31 mouse cellular contexts compared by ENCODE assay signal in genomic region chr1:154116188-154116710, GRCm38 (mm10).
A peak's percentile ranks its signal among the peaks of the same experiment; 100 is the strongest.
DNase-seq lines count a peak whose midpoint lies in the region; ATAC-seq and TF ChIP-seq lines count a peak whose summit lies in the region.
"Had no signal": no experiment of that assay in that cellular context is flagged by ENCODE, and none has a peak within 500 bp of the region (broad histone marks: within the 10 kb centered on the region; RNA-seq: fewer than 3 reads in every experiment).

No protein-coding gene starts in this region.

- TF ChIP-seq CTCF in stomach, postnatal 0 days (IDR thresholded peaks at IDR 0.05; ENCODE audit: low read depth): peak; percentile 29; the same call in 1 of the 2 replicates

- WGBS in heart, embryonic 10.5 days: 77% methylated on average over 7 of the region's 7 CpGs
- WGBS in midbrain, embryonic 11.5 days: 86% methylated on average over 7 of the region's 7 CpGs
- WGBS in midbrain, embryonic 16.5 days: 87% methylated on average over 7 of the region's 7 CpGs
- 53% methylated on average over 7 of the region's 7 CpGs for WGBS in stomach, postnatal 0 days
- 88% methylated on average over 7 of the region's 7 CpGs for WGBS in neural tube, embryonic 15.5 days

- H3K9ac ChIP-seq in midbrain, embryonic 11.5 days (ENCODE audit: low read length): no peak overlapping the region
- no peak overlapping the region for H3K9ac ChIP-seq in midbrain, embryonic 16.5 days (ENCODE audit: low read depth, low read length)
- no peak overlapping the region for H3K9ac ChIP-seq in ES-E14 (ENCODE audit: insufficient read depth, low read depth, low read length, poor library complexity, severe bottlenecking)
- no peak overlapping the region for H3K9ac ChIP-seq in stomach, postnatal 0 days (ENCODE audit: low read length)
- H3K9ac ChIP-seq in neural tube, embryonic 15.5 days (replicated peaks): no peak overlapping the region
- H3K9ac ChIP-seq: embryonic facial prominence, embryonic 15.5 days; forebrain, embryonic 12.5 days; forebrain, postnatal 0 days; heart, embryonic 12.5 days; hindbrain, embryonic 14.5 days; limb, embryonic 12.5 days; lung, embryonic 15.5 days; midbrain, embryonic 12.5 days; neural tube, embryonic 13.5 days had no signal

- 0 out of 2 replicates have a peak, but pooled peaks cover 6% of the 10 kb centered on the region for H3K27me3 ChIP-seq in heart, embryonic 10.5 days (ENCODE audit: insufficient read depth, poor library complexity, severe bottlenecking)
- no peaks in the 10 kb centered on the region for H3K27me3 ChIP-seq in midbrain, embryonic 11.5 days (ENCODE audit: control insufficient read depth, insufficient read depth, low read length)
- no peaks in the 10 kb centered on the region for H3K27me3 ChIP-seq in midbrain, embryonic 16.5 days (ENCODE audit: control insufficient read depth, insufficient read depth, low read depth, low read length)
- no peaks in the 10 kb centered on the region for H3K27me3 ChIP-seq in stomach, postnatal 0 days (ENCODE audit: control insufficient read depth, insufficient read depth, low read length)
- H3K27me3 ChIP-seq in neural tube, embryonic 15.5 days (replicated peaks): no peaks in the 10 kb centered on the region
- H3K27me3 ChIP-seq: embryonic facial prominence, embryonic 15.5 days; forebrain, embryonic 12.5 days; heart, embryonic 12.5 days; limb, embryonic 12.5 days; lung, embryonic 15.5 days; neural tube, embryonic 13.5 days had no signal

- H3K36me3 ChIP-seq in heart, embryonic 10.5 days: no peaks in the 10 kb centered on the region
- no peaks in the 10 kb centered on the region for H3K36me3 ChIP-seq in midbrain, embryonic 11.5 days (ENCODE audit: control insufficient read depth, insufficient read depth, low read length)
- H3K36me3 ChIP-seq in midbrain, embryonic 16.5 days (ENCODE audit: control insufficient read depth, insufficient read depth, low read length): no peaks in the 10 kb centered on the region
- no peaks in the 10 kb centered on the region for H3K36me3 ChIP-seq in ES-E14 (ENCODE audit: control insufficient read depth, insufficient read depth, low read length, poor library complexity, severe bottlenecking)
- no peaks in the 10 kb centered on the region for H3K36me3 ChIP-seq in stomach, postnatal 0 days (ENCODE audit: control insufficient read depth, insufficient read depth, low read length)
- no peaks in the 10 kb centered on the region for H3K36me3 ChIP-seq in neural tube, embryonic 15.5 days
- H3K36me3 ChIP-seq: embryonic facial prominence, embryonic 10.5 days; embryonic facial prominence, embryonic 15.5 days; forebrain, embryonic 12.5 days; G1E; heart, embryonic 12.5 days; limb, embryonic 12.5 days; lung, embryonic 15.5 days; midbrain, embryonic 12.5 days; neural tube, embryonic 13.5 days had no signal

- peak; percentile 89 for DNase-seq in heart, adult 11 months
- no peak for DNase-seq in heart, embryonic 10.5 days (ENCODE audit: low spot score)
- DNase-seq in midbrain, embryonic 11.5 days (ENCODE audit: low spot score, missing footprints): peak; percentile 39
- no peak for DNase-seq in ES-E14 (ENCODE audit: low read depth, low spot score)
- peak; percentile 30 for DNase-seq in stomach, postnatal 0 days (ENCODE audit: low spot score)
- DNase-seq: adrenal gland, postnatal 36 days; cerebellum, adult 2 months; cerebellum, postnatal 14 days; forebrain, postnatal 0 days; gastrocnemius, postnatal 14 days; kidney, adult 2 months; kidney, postnatal 4 days; layer of hippocampus, adult 9-11 months; lung, postnatal 36 days; retina, postnatal 1 day; right cerebral cortex, postnatal 14 days; thymus, adult 2 months; thymus, postnatal 36 days had no signal

- H3K27ac ChIP-seq in heart, embryonic 10.5 days: no peak overlapping the region
- H3K27ac ChIP-seq in midbrain, embryonic 11.5 days (ENCODE audit: low read depth, low read length): no peak overlapping the region
- H3K27ac ChIP-seq in midbrain, embryonic 16.5 days (ENCODE audit: low read length): no peak overlapping the region
- H3K27ac ChIP-seq in ES-E14 (ENCODE audit: insufficient read depth, low read depth, low read length, poor library complexity, severe bottlenecking): no peak overlapping the region
- peak overlapping the region; percentile 96 for H3K27ac ChIP-seq in stomach, postnatal 0 days (replicated peaks)
- H3K27ac ChIP-seq in neural tube, embryonic 15.5 days (replicated peaks): no peak overlapping the region
- H3K27ac ChIP-seq: embryonic facial prominence, embryonic 10.5 days; forebrain, embryonic 12.5 days; hindbrain, embryonic 14.5 days; limb, embryonic 12.5 days; lung, embryonic 15.5 days; midbrain, embryonic 12.5 days; neural tube, embryonic 13.5 days had no signal

- H3K4me2 ChIP-seq in midbrain, embryonic 11.5 days: no peak overlapping the region
- no peak overlapping the region for H3K4me2 ChIP-seq in midbrain, embryonic 16.5 days (ENCODE audit: low read length)
- H3K4me2 ChIP-seq in stomach, postnatal 0 days (replicated peaks; ENCODE audit: low read depth): no peak overlapping the region
- H3K4me2 ChIP-seq in neural tube, embryonic 15.5 days: no peak overlapping the region
- H3K4me2 ChIP-seq: forebrain, embryonic 12.5 days; heart, embryonic 12.5 days; hindbrain, embryonic 14.5 days; limb, embryonic 12.5 days; lung, embryonic 15.5 days; midbrain, embryonic 12.5 days; neural tube, embryonic 13.5 days had no signal

- no peak overlapping the region for H3K4me3 ChIP-seq in heart, embryonic 10.5 days
- no peak overlapping the region for H3K4me3 ChIP-seq in midbrain, embryonic 11.5 days (ENCODE audit: low read depth, low read length)
- no peak overlapping the region for H3K4me3 ChIP-seq in midbrain, embryonic 16.5 days (ENCODE audit: low read depth, low read length)
- no peak overlapping the region for H3K4me3 ChIP-seq in ES-E14 (ENCODE audit: insufficient read depth in 1 of 2, low read depth in 1 of 2, low read length in 2 of 2, poor library complexity in 1 of 2, severe bottlenecking in 1 of 2)
- no peak overlapping the region for H3K4me3 ChIP-seq in stomach, postnatal 0 days (ENCODE audit: low read depth, low read length)
- H3K4me3 ChIP-seq in neural tube, embryonic 15.5 days (replicated peaks): no peak overlapping the region
- H3K4me3 ChIP-seq: embryonic facial prominence, embryonic 10.5 days; embryonic facial prominence, embryonic 15.5 days; forebrain, embryonic 12.5 days; heart, embryonic 12.5 days; limb, embryonic 12.5 days; lung, embryonic 15.5 days; midbrain, embryonic 12.5 days; neural tube, embryonic 13.5 days had no signal

- in situ Hi-C loops in ES-E14 (cut with MboI; ENCODE audit: low sequenced_read_pairs in 2 of 2, unreplicated experiment in 2 of 2): loop anchor here in 1 of 2 experiments (10.0 kb wide), 1 partner anchor 221 kb away; the partner anchor contains the start of genes Glul and Teddm1a

- H3K9me3 ChIP-seq in heart, embryonic 10.5 days: no peaks in the 10 kb centered on the region
- H3K9me3 ChIP-seq in midbrain, embryonic 11.5 days (ENCODE audit: control insufficient read depth, low read length): no peaks in the 10 kb centered on the region
- no peaks in the 10 kb centered on the region for H3K9me3 ChIP-seq in midbrain, embryonic 16.5 days (replicated peaks; ENCODE audit: control insufficient read depth, low read length, poor library complexity, severe bottlenecking)
- no peaks in the 10 kb centered on the region for H3K9me3 ChIP-seq in ES-E14 (ENCODE audit: control insufficient read depth, insufficient read depth, low read depth, low read length)
- H3K9me3 ChIP-seq in stomach, postnatal 0 days (ENCODE audit: control insufficient read depth, low read length): no peaks in the 10 kb centered on the region
- H3K9me3 ChIP-seq in neural tube, embryonic 15.5 days (replicated peaks): no peaks in the 10 kb centered on the region
- H3K9me3 ChIP-seq: embryonic facial prominence, embryonic 10.5 days; embryonic facial prominence, embryonic 15.5 days; forebrain, embryonic 12.5 days; G1E; heart, embryonic 12.5 days; limb, embryonic 12.5 days; lung, embryonic 15.5 days; midbrain, embryonic 12.5 days; neural tube, embryonic 13.5 days had no signal

- no peak for TF ChIP-seq EP300 in stomach, postnatal 0 days (optimal IDR thresholded peaks at IDR 0.05)

- ATAC-seq in midbrain, embryonic 11.5 days (ENCODE audit: low FRiP score): no peak
- no peak for ATAC-seq in midbrain, embryonic 16.5 days
- ATAC-seq in stomach, postnatal 0 days (ENCODE audit: low FRiP score, low TSS enrichment): no peak
- ATAC-seq in neural tube, embryonic 15.5 days (ENCODE audit: low FRiP score): no peak
- ATAC-seq: forebrain, postnatal 0 days; Patski had no signal

- H3K4me1 ChIP-seq in heart, embryonic 10.5 days: peaks cover 15% of the 10 kb centered on the region
- no peaks in the 10 kb centered on the region for H3K4me1 ChIP-seq in midbrain, embryonic 11.5 days (ENCODE audit: control insufficient read depth, insufficient read depth, low read length)
- peaks cover 3% of the 10 kb centered on the region; the same call in 1 of the 2 replicates for H3K4me1 ChIP-seq in midbrain, embryonic 16.5 days (ENCODE audit: control insufficient read depth, insufficient read depth, low read length)
- H3K4me1 ChIP-seq in ES-E14 (ENCODE audit: control insufficient read depth in 2 of 2, insufficient read depth in 2 of 2, low read length in 2 of 2, poor library complexity in 1 of 2): peaks cover 0 to 5% of the 10 kb centered on the region in 2 experiments; a peak in 1 of 4 replicates
- peaks cover 10% of the 10 kb centered on the region for H3K4me1 ChIP-seq in stomach, postnatal 0 days (replicated peaks; ENCODE audit: control insufficient read depth, insufficient read depth)
- peaks cover 16% of the 10 kb centered on the region for H3K4me1 ChIP-seq in neural tube, embryonic 15.5 days
- H3K4me1 ChIP-seq: midbrain, embryonic 12.5 days had no signal

TF ChIP-seq in ES-E14, 5 proteins besides CTCF, POLR2A, EP300 and RAD21:
- TF ChIP-seq MAFK (IDR thresholded peaks at IDR 0.05; ENCODE audit: insufficient read depth, low read depth, low read length) (peak; percentile 94), CHD2 (IDR thresholded peaks at IDR 0.05; ENCODE audit: low read depth, low read length) (no peak)
TF ChIP-seq in ES-E14: peak in this region for 1.

Comparison
In these comparisons a context has a peak if more than half of its experiments do, and no peak if none do; other contexts are left out.
1. DNase-seq: peak in heart, adult 11 months (single experiment), midbrain, embryonic 11.5 days (single experiment) and stomach, postnatal 0 days (single experiment); none in heart, embryonic 10.5 days (single experiment) and ES-E14 (single experiment).